Mouse (Mus musculus): Measurements from ENCODE around the gene Kat7.

GRCm38 (mm10) chr11:95315215-95315955, 5.3 kb upstream of the Kat7 start:
- TF ChIP-seq CTCF (IDR thresholded peaks at IDR 0.05) = no peak
- no peak for TF ChIP-seq EP300 (IDR thresholded peaks at IDR 0.05)

Measured in lung, postnatal 0 days (tissue).